Mouse (Mus musculus) liver, embryonic 12.5 days (tissue): Measurements from ENCODE around the gene Zdhhc14. TPM values are rescaled to one million over a fixed set of nuclear protein-coding genes. Genes with fewer than 3 reads are reported as not detected.

Source experiments
- ATAC-seq: fragments of 200-750 bp; cut with Nextera tagmentation; 2 replicates; pipeline ENCODE4 v1.8.0; 2017; ENCODE audit warnings: moderate number of reproducible peaks, mild to moderate bottlenecking, moderate library complexity
- H3K27ac ChIP-seq: fragments of 300-500 bp; sonication (generic); 2 replicates; pipeline ENCODE4 v1.5.1; 2016; ENCODE audit warnings: mild to moderate bottlenecking
- H3K27me3 ChIP-seq: fragments of 300-500 bp; sonication (generic); replicated peaks from 2 replicates; pipeline ENCODE4 v1.6.1; 2016; ENCODE audit warnings: mild to moderate bottlenecking, moderate library complexity
- H3K36me3 ChIP-seq: fragments of 300-500 bp; sonication (generic); 2 replicates; pipeline ENCODE4 v1.6.1; 2016; ENCODE audit warnings: mild to moderate bottlenecking, moderate library complexity
- H3K4me1 ChIP-seq: fragments of 300-500 bp; sonication (generic); 2 replicates; pipeline ENCODE4 v1.6.1; 2016
- H3K4me2 ChIP-seq: fragments of 300-500 bp; sonication (generic); 2 replicates; pipeline ENCODE4 v1.6.1; 2016; ENCODE audit warnings: mild to moderate bottlenecking, moderate library complexity
- H3K4me3 ChIP-seq: fragments of 300-500 bp; sonication (generic); 2 replicates; pipeline ENCODE4 v1.5.1; 2016; ENCODE audit warnings: mild to moderate bottlenecking, moderate library complexity
- H3K9ac ChIP-seq: fragments of 300-500 bp; sonication (generic); 2 replicates; pipeline ENCODE4 v1.6.1; 2016; ENCODE audit warnings: mild to moderate bottlenecking, moderate library complexity
- H3K9me3 ChIP-seq: fragments of 300-500 bp; sonication (generic); replicated peaks from 2 replicates; pipeline ENCODE4 v1.6.1; 2016; ENCODE audit warnings: mild to moderate bottlenecking, moderate library complexity
- WGBS: fragments of 180-500 bp; shearing (Covaris S2); methylation state at CpG from one replicate; pipeline ENCODE4 v1.1.7; 2016; ENCODE audit not compliant: insufficient replicate concordance; 5-methylcytosine and 5-hydroxymethylcytosine counted together
- polyA plus RNA-seq: library from polyadenylated mRNA; unstranded; fragments of >200 nt; fragmentation: Nextera tagmentation; extraction: Ambion mirVana; gene quantifications from 2 replicates; pipeline ENCODE4 v1.2.1, GENCODE M21; 2016

The Zdhhc14 gene
- polyA plus RNA-seq, 1 experiment from 2014 or later: 10.6 TPM

DNA sequence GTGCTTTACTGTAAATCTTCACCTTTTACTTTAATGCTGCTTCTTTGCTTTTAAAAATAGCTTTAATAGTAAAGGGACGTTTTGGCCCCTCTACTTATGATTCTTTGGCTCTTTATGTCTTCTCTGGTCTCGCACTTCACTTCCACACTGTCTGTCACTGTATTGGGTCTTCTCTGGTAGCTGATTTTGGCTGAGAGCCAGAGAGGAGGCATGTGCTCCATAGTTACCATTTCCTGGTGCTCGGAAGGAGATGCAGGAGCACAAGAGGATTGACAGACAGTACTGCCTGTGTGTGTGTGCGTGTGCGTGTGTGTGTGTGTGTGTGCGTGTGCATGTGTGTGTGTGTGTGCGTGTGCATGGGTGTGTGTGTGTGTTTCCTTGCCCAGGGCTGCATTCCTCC is 14.2 kb downstream of the Zdhhc14 start:
- Histone ChIP-seq H3K4me2 (peak overlapping the region; percentile 74), H3K27me3 (no peaks in the 10 kb centered on the region), H3K27ac (peak overlapping the region; percentile 97), H3K9ac (peak overlapping the region; percentile 71), H3K36me3 (no peaks in the 10 kb centered on the region), H3K9me3 (no peaks in the 10 kb centered on the region), H3K4me1 (peaks cover 92% of the 10 kb centered on the region), H3K4me3 (peak overlapping the region; percentile 41)
- WGBS: 39% methylated on average over 7 of the region's 7 CpGs
- peak; percentile 38 for ATAC-seq

DNA sequence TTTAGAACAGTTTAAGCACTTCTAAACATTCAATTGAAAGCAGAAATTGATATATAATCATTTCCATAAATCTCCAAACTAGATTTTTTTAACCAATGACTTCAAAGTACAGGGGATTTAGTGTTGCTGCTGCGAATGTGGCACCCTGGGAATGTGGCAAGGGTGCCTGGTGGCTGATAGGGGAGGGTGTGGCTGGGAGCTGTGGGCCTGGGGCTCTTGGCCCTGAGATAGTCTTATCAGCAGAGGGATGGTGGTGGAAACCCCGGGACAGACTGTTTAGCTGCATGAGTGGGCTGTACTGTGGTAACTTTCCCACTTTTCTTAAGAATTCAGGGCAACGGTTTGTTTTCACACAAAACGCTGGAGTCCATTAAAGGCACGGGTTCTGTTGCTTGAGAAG is 14.6 kb downstream of the Zdhhc14 start:
- Histone ChIP-seq H3K27me3 (no peaks in the 10 kb centered on the region), H3K4me1 (peaks cover 94% of the 10 kb centered on the region), H3K4me3 (peak overlapping the region; percentile 41), H3K4me2 (peak overlapping the region; percentile 74), H3K27ac (peak overlapping the region; percentile 97), H3K9me3 (no peaks in the 10 kb centered on the region), H3K36me3 (no peaks in the 10 kb centered on the region), H3K9ac (peak overlapping the region; percentile 71)
- ATAC-seq: peak; percentile 94
- 15% methylated on average over 5 of the region's 5 CpGs for WGBS

DNA sequence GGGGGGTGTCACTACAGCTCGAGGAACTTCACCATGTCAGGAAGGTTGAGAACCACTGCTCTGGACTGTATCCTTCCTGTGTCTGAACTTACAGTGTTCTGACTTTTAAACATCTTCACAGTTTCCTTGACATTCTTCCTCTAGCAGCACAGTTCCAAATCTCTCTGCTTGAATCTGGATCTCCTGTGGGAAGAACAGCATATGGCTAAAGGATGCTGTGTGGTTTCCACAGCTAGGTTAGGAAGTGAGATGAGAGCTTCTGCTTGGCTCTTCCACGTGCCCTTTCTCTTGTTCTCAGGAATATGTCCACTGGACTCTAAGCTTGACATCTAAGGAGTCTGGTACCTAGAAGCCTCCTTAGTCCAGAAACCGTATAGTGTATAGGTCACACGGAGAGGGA is 15.7 kb downstream of the Zdhhc14 start:
- Histone ChIP-seq H3K36me3 (no peaks in the 10 kb centered on the region), H3K27me3 (no peaks in the 10 kb centered on the region), H3K4me2 (peak overlapping the region; percentile 74), H3K9me3 (no peaks in the 10 kb centered on the region), H3K4me1 (peaks cover 98% of the 10 kb centered on the region), H3K4me3 (peak overlapping the region; percentile 41; the same call in 1 of the 2 replicates), H3K27ac (peak overlapping the region; percentile 97), H3K9ac (peak overlapping the region; percentile 71)
- WGBS: 63% methylated on average over 4 of the region's 4 CpGs
- no peak for ATAC-seq

- no peak overlapping the region for H3K4me3 ChIP-seq
- no peaks in the 10 kb centered on the region for H3K27me3 ChIP-seq
- peak overlapping the region; percentile 61 for H3K4me2 ChIP-seq
- peak overlapping the region; percentile 67 for H3K9ac ChIP-seq
- 51% methylated on average over 9 of the region's 9 CpGs for WGBS
- no peaks in the 10 kb centered on the region for H3K9me3 ChIP-seq
- H3K36me3 ChIP-seq: no peaks in the 10 kb centered on the region
- peak overlapping the region; percentile 97 for H3K27ac ChIP-seq
- ATAC-seq: peak; percentile 44
- peaks cover 100% of the 10 kb centered on the region for H3K4me1 ChIP-seq
Measured at GRCm38 (mm10) chr17:5510564-5510963, 18.2 kb downstream of the Zdhhc14 start.

- Histone ChIP-seq H3K4me3 (no peak overlapping the region), H3K27ac (peak overlapping the region; percentile 97), H3K27me3 (no peaks in the 10 kb centered on the region), H3K36me3 (no peaks in the 10 kb centered on the region; the same call in 1 of the 2 replicates), H3K9ac (peak overlapping the region; percentile 67), H3K4me1 (peaks cover 99% of the 10 kb centered on the region), H3K4me2 (peak overlapping the region; percentile 61), H3K9me3 (no peaks in the 10 kb centered on the region)
- ATAC-seq: peak; percentile 52
- 49% methylated on average over 6 of the region's 6 CpGs for WGBS
Measured at GRCm38 (mm10) chr17:5511724-5512123, 19.4 kb downstream of the Zdhhc14 start.

DNA sequence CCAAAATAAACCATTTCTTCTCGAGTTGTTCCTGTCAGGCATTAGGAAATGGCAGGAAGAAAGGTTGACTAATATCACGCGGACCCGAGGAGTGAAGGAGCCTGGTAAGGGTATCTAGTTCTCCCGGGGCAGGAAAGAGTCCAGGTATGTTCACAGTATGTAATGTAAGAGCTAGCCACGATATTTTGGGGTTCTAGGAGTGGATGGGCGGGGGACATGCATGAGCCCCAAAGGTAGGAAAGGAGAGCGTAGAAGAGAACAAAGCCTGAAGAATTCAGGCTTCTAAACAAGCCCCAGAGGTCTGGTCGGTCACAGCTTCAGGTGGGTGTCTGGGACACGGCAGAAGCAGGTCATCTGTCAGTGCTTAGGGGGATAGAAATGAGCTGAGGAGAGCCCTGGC is 27.1 kb downstream of the Zdhhc14 start:
- no peak for ATAC-seq
- no peak overlapping the region for H3K4me3 ChIP-seq
- H3K4me2 ChIP-seq: no peak overlapping the region
- H3K36me3 ChIP-seq: peaks cover 51% of the 10 kb centered on the region
- peaks cover 10% of the 10 kb centered on the region for H3K9me3 ChIP-seq
- H3K9ac ChIP-seq: no peak overlapping the region
- peaks cover 38% of the 10 kb centered on the region for H3K4me1 ChIP-seq
- no peak overlapping the region for H3K27ac ChIP-seq
- 89% methylated on average over 10 of the region's 10 CpGs for WGBS
- no peaks in the 10 kb centered on the region for H3K27me3 ChIP-seq

GRCm38 (mm10) chr17:5519910-5520592 is 27.7 kb downstream of the Zdhhc14 start:
- Histone ChIP-seq H3K4me1 (peaks cover 33% of the 10 kb centered on the region), H3K4me2 (no peak overlapping the region), H3K9me3 (peaks cover 10% of the 10 kb centered on the region), H3K27me3 (no peaks in the 10 kb centered on the region), H3K27ac (no peak overlapping the region), H3K9ac (no peak overlapping the region), H3K4me3 (no peak overlapping the region), H3K36me3 (peaks cover 51% of the 10 kb centered on the region)
- ATAC-seq: no peak
- 80% methylated on average over 13 of the region's 13 CpGs for WGBS

GRCm38 (mm10) chr17:5521532-5521931 is 29.2 kb downstream of the Zdhhc14 start:
- H3K4me2 ChIP-seq: no peak overlapping the region
- no peak overlapping the region for H3K4me3 ChIP-seq
- 39% methylated on average over 1 of the region's 1 CpGs for WGBS
- H3K4me1 ChIP-seq: peaks cover 18% of the 10 kb centered on the region
- H3K27ac ChIP-seq: no peak overlapping the region
- no peak overlapping the region for H3K9ac ChIP-seq
- peaks cover 10% of the 10 kb centered on the region for H3K9me3 ChIP-seq
- no peaks in the 10 kb centered on the region for H3K27me3 ChIP-seq
- no peak for ATAC-seq
- peaks cover 51% of the 10 kb centered on the region for H3K36me3 ChIP-seq

- no peaks in the 10 kb centered on the region for H3K36me3 ChIP-seq
- H3K27me3 ChIP-seq: no peaks in the 10 kb centered on the region; the same call in 1 of the 2 replicates
- ATAC-seq: no peak
- no peak overlapping the region for H3K4me3 ChIP-seq
- no peak overlapping the region for H3K9ac ChIP-seq
- H3K4me1 ChIP-seq: peaks cover 25% of the 10 kb centered on the region
- no peak overlapping the region for H3K4me2 ChIP-seq
- H3K9me3 ChIP-seq: no peaks in the 10 kb centered on the region
- 83% methylated on average over 6 of the region's 6 CpGs for WGBS
- H3K27ac ChIP-seq: no peak overlapping the region
Measured at GRCm38 (mm10) chr17:5529552-5529951, 37.2 kb downstream of the Zdhhc14 start.

- ATAC-seq: no peak
- Histone ChIP-seq H3K4me1 (peaks cover 21% of the 10 kb centered on the region), H3K9ac (no peak overlapping the region), H3K9me3 (no peaks in the 10 kb centered on the region), H3K4me2 (no peak overlapping the region), H3K4me3 (no peak overlapping the region), H3K36me3 (no peaks in the 10 kb centered on the region), H3K27ac (no peak overlapping the region), H3K27me3 (no peaks in the 10 kb centered on the region; the same call in 1 of the 2 replicates)
- 45% methylated on average over 5 of the region's 5 CpGs for WGBS
Measured at GRCm38 (mm10) chr17:5532816-5533215, 40.5 kb downstream of the Zdhhc14 start.

DNA sequence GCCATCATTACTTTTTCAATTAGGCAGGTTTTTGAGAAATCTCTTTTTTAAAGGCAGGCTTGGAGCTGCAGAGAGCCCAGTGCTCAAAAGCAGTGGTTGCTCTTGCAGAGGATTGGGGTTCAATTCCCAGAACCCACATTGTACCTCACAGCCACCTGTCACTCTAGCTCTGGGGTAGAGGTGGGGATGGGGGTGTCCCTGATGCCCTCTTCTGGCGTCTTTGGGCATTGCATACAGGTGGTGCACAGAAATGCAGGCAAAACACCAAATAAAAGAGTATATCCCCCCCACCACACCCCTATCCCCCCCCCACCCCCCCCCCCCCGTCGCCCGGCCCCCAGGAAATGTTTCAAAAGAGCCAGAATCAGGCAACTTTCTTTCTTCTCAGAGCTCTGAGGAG is 43.0 kb downstream of the Zdhhc14 start:
- WGBS: 10% methylated on average over 1 of the region's 4 CpGs
- no peak overlapping the region for H3K4me3 ChIP-seq
- H3K9me3 ChIP-seq: no peaks in the 10 kb centered on the region
- ATAC-seq: peak; percentile 39; the same call in 1 of the 2 replicates
- H3K27me3 ChIP-seq: no peaks in the 10 kb centered on the region; the same call in 1 of the 2 replicates
- peaks cover 19% of the 10 kb centered on the region for H3K4me1 ChIP-seq
- H3K27ac ChIP-seq: no peak overlapping the region
- no peak overlapping the region for H3K9ac ChIP-seq
- no peaks in the 10 kb centered on the region for H3K36me3 ChIP-seq
- no peak overlapping the region for H3K4me2 ChIP-seq

DNA sequence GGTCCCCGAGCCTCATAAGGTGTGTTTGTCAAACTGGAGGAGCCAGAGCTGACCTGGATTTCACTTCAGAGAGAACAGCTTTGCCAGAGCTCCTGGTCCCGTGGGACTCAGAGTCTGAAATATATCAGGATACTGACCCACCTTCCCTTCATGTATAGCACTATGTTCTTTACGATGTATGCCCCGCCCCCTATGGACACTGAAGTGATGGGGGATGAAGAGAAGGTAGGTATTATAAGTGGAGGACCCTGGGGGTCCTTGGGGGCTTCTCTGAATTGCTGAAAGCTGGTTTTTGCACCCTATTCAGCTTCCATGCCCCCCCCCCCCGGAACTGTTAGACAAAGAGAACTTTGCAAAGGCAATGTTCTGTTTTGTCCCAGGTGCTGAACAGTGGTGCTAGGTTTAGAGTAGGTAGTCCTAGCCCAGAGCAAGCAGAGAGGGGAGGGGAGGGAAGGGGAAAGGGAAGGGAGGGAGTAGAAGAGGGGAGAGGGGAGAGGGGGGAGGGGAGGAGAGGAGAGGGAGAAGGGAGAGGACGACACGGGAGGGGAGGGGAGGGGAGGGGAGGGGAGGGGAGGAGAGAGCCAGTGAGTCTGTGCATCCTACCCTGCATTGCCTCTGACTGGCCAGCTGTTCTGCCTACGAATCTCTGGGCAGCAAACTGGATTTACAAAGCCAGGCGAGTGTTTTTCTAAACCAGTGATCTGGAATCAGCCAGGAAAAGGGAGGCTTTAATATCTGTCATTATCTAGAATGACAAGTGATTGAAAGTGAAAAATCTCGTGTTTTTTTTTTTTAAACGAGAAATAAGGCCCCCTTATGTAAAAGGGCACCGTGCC is 44.1 kb downstream of the Zdhhc14 start:
- no peak overlapping the region for H3K4me2 ChIP-seq
- no peak for ATAC-seq
- H3K9ac ChIP-seq: no peak overlapping the region
- WGBS: 60% methylated on average over 12 of the region's 12 CpGs
- no peaks in the 10 kb centered on the region for H3K36me3 ChIP-seq
- no peak overlapping the region for H3K27ac ChIP-seq
- no peaks in the 10 kb centered on the region for H3K9me3 ChIP-seq
- H3K27me3 ChIP-seq: no peaks in the 10 kb centered on the region; the same call in 1 of the 2 replicates
- no peak overlapping the region for H3K4me3 ChIP-seq
- peaks cover 21% of the 10 kb centered on the region for H3K4me1 ChIP-seq
